Mouse (Mus musculus) cerebellum, adult 2 months (tissue): ENCODE data around the gene Nlrp3.

Experiments
- CTCF ChIP-seq: fragments of 200-500 bp; IDR thresholded peaks from 2 replicates; pipeline ENCODE4 v1.5.1; 2011; ENCODE audit warnings: low read depth, mild to moderate bottlenecking, control low read depth, low read length, moderate library complexity, borderline replicate concordance; ENCODE audit not compliant: insufficient read depth
- POLR2A ChIP-seq: fragments of 200-500 bp; IDR thresholded peaks from 2 replicates; pipeline ENCODE4 v1.6.1; 2011; ENCODE audit warnings: low read length, control low read depth, borderline replicate concordance; ENCODE audit not compliant: insufficient read depth

DNA sequence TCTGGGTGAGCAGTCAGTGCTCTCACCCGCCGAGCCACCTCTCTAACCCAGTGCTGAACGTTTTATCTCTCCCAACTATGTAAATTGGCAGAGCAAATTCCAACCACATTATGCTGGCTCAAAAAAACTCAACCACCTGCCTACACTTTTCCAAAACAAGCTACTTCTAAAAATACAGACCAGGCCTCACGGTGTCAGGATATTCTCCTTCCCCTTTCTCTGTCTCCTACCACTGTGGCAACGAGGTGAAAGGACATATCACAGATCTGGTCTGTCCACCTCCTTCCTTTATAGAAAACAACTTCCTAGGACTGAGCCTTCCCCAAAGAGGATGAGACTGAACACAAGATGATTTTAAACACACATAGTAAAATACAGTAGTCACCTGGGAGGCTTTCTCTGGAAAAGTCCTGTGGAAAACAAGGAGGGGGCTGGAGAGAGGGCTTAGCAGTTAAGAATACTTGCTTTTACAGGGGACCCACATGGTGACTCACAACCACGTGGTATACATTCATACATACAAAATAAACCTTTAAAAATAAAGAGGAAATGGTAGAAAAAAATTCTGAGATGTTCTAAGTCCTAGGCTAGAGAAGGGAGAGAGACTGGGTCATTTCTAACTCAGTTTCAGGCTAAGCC, 44.6 kb upstream of the Nlrp3 start:
- no peak for TF ChIP-seq CTCF
- no peak for TF ChIP-seq POLR2A
